Mouse (Mus musculus) cortical plate, adult 2 months (tissue): Measurements from ENCODE around the gene Itpr1. TPM values are rescaled to one million over a fixed set of nuclear protein-coding genes. Genes with fewer than 3 reads are reported as not detected.

Experiments used
- H3K27ac ChIP-seq: fragments of 200-500 bp; 2 replicates; pipeline ENCODE4 v1.5.1; 2012; ENCODE audit warnings: low read length, control low read depth, inconsistent platforms; ENCODE audit not compliant: insufficient read depth
- H3K4me1 ChIP-seq: fragments of 200-500 bp; 2 replicates; pipeline ENCODE4 v1.6.1; 2011; ENCODE audit warnings: low read length; ENCODE audit not compliant: control insufficient read depth, insufficient read depth
- H3K4me3 ChIP-seq: fragments of 200-500 bp; 2 replicates; pipeline ENCODE4 v1.5.1; 2011; ENCODE audit warnings: mild to moderate bottlenecking, low read length, control low read depth; ENCODE audit not compliant: insufficient read depth
- CTCF ChIP-seq: fragments of 200-500 bp; IDR thresholded peaks from 2 replicates; pipeline ENCODE4 v1.5.1; 2011; ENCODE audit warnings: mild to moderate bottlenecking, control low read depth, low read length; ENCODE audit not compliant: insufficient read depth; ENCODE audit errors: extremely low read depth
- POLR2A ChIP-seq: fragments of 200-500 bp; IDR thresholded peaks from 2 replicates; pipeline ENCODE4 v1.6.1; 2011; ENCODE audit warnings: mild to moderate bottlenecking, low read length, control low read depth; ENCODE audit not compliant: insufficient read depth; ENCODE audit errors: extremely low read depth
- polyA plus RNA-seq: library from polyadenylated mRNA; depleted of rRNA; stranded (reverse); fragments of >200 nt; gene quantifications from 2 replicates; pipeline ENCODE4 v1.2.3, GENCODE M21; 2012

Itpr1 gene
- polyA plus RNA-seq, 1 experiment: 152 TPM

GRCm38 (mm10) chr6:108448864-108449263 is 236.0 kb downstream of the Itpr1 start:
- Histone ChIP-seq H3K27ac (no peak overlapping the region), H3K4me1 (peaks cover 11% of the 10 kb centered on the region), H3K4me3 (no peak overlapping the region)
- TF ChIP-seq CTCF (no peak), POLR2A (no peak)

- TF ChIP-seq POLR2A (no peak), CTCF (no peak)
- peaks cover 13% of the 10 kb centered on the region for H3K4me1 ChIP-seq
- no peak overlapping the region for H3K4me3 ChIP-seq
- no peak overlapping the region for H3K27ac ChIP-seq
These were observed 238.6 kb downstream of the Itpr1 start for GRCm38 (mm10) chr6:108451536-108451935.

GRCm38 (mm10) chr6:108453618-108454017 is 240.7 kb downstream of the Itpr1 start:
- Histone ChIP-seq H3K4me3 (no peak overlapping the region), H3K27ac (peak overlapping the region; percentile 15; the same call in 1 of the 2 replicates), H3K4me1 (peaks cover 12% of the 10 kb centered on the region)
- TF ChIP-seq CTCF (no peak), POLR2A (no peak)

GRCm38 (mm10) chr6:108454061-108454891 is 241.4 kb downstream of the Itpr1 start:
- no peak overlapping the region for H3K4me3 ChIP-seq
- peak overlapping the region; percentile 79 for H3K27ac ChIP-seq
- peaks cover 12% of the 10 kb centered on the region for H3K4me1 ChIP-seq
- TF ChIP-seq CTCF: no peak
- TF ChIP-seq POLR2A: peak; percentile 34; the same call in 1 of the 2 replicates

GRCm38 (mm10) chr6:108454979-108455836 is 242.3 kb downstream of the Itpr1 start:
- Histone ChIP-seq H3K27ac (peak overlapping the region; percentile 79), H3K4me1 (peaks cover 12% of the 10 kb centered on the region), H3K4me3 (no peak overlapping the region)
- TF ChIP-seq POLR2A (no peak), CTCF (no peak)

- TF ChIP-seq POLR2A: no peak
- no peak for TF ChIP-seq CTCF
- peaks cover 12% of the 10 kb centered on the region for H3K4me1 ChIP-seq
- peak overlapping the region; percentile 83 for H3K27ac ChIP-seq
These were observed 243.6 kb downstream of the Itpr1 start for GRCm38 (mm10) chr6:108456231-108457062.

GRCm38 (mm10) chr6:108457063-108457405 is 244.1 kb downstream of the Itpr1 start:
- Histone ChIP-seq H3K4me1 (peaks cover 11% of the 10 kb centered on the region), H3K27ac (0 out of 2 replicates have a peak overlapping the region, but pooled peaks have one; percentile 49), H3K4me3 (no peak overlapping the region)
- TF ChIP-seq CTCF (no peak), POLR2A (no peak)

More at GRCm38 (mm10) chr6:108456231-108457062, 243.6 kb downstream of the Itpr1 start:
- H3K4me3 ChIP-seq: no peak overlapping the region

GRCm38 (mm10) chr6:108457516-108458181 is 244.8 kb downstream of the Itpr1 start:
- H3K27ac ChIP-seq: no peak overlapping the region
- H3K4me1 ChIP-seq: peaks cover 11% of the 10 kb centered on the region

GRCm38 (mm10) chr6:108458182-108458571 is 245.3 kb downstream of the Itpr1 start:
- Histone ChIP-seq H3K4me1 (peaks cover 11% of the 10 kb centered on the region), H3K27ac (no peak overlapping the region)
- no peak for TF ChIP-seq CTCF
- no peak for TF ChIP-seq POLR2A

More at GRCm38 (mm10) chr6:108457516-108458181, 244.8 kb downstream of the Itpr1 start:
- H3K4me3 ChIP-seq: no peak overlapping the region
- TF ChIP-seq CTCF (no peak), POLR2A (no peak)

More at GRCm38 (mm10) chr6:108458182-108458571, 245.3 kb downstream of the Itpr1 start:
- H3K4me3 ChIP-seq: no peak overlapping the region
